Mouse (Mus musculus) cerebellum, adult 2 months (tissue): ENCODE results near the gene Hivep3.

Experiments used
- CTCF ChIP-seq: fragments of 200-500 bp; IDR thresholded peaks from 2 replicates; pipeline ENCODE4 v1.5.1; 2011; ENCODE audit warnings: low read depth, mild to moderate bottlenecking, control low read depth, low read length, moderate library complexity, borderline replicate concordance; ENCODE audit not compliant: insufficient read depth
- POLR2A ChIP-seq: fragments of 200-500 bp; IDR thresholded peaks from 2 replicates; pipeline ENCODE4 v1.6.1; 2011; ENCODE audit warnings: low read length, control low read depth, borderline replicate concordance; ENCODE audit not compliant: insufficient read depth

DNA sequence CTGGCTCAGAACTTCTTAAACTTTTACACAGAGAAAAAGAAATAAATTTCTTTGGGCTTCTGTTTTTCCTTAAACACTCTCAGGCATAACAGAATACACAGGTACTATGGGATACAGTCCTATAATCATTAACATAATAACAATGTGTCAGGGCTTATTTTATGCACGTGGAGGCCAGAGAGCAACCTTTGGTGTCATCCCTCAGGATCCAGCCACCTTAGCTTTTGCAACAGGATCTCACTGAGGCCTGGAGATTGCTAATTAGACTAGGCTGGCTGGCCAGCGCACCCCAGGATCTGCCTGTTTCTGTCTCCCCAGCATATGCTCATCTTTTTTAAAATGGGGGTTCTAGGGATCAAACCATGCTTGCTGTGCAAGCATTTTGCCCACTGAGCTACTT, 234.1 kb downstream of the Hivep3 start:
- TF ChIP-seq CTCF = no peak
- TF ChIP-seq POLR2A = no peak
